Mouse (Mus musculus) effector memory CD4-positive, alpha-beta T cell, adult 5 months (primary cell): ENCODE results near the gene Adam12. TPM values are rescaled to one million over a fixed set of nuclear protein-coding genes. Genes with fewer than 3 reads are reported as not detected.

Experiments
- polyA plus RNA-seq: library from polyadenylated mRNA; unstranded; fragments of 100-300 nt; shearing (Covaris generic); gene quantifications from one replicate; pipeline ENCODE4 v1.2.1, GENCODE M21; 2017

The Adam12 gene
- 0.16 TPM for polyA plus RNA-seq

DNA sequence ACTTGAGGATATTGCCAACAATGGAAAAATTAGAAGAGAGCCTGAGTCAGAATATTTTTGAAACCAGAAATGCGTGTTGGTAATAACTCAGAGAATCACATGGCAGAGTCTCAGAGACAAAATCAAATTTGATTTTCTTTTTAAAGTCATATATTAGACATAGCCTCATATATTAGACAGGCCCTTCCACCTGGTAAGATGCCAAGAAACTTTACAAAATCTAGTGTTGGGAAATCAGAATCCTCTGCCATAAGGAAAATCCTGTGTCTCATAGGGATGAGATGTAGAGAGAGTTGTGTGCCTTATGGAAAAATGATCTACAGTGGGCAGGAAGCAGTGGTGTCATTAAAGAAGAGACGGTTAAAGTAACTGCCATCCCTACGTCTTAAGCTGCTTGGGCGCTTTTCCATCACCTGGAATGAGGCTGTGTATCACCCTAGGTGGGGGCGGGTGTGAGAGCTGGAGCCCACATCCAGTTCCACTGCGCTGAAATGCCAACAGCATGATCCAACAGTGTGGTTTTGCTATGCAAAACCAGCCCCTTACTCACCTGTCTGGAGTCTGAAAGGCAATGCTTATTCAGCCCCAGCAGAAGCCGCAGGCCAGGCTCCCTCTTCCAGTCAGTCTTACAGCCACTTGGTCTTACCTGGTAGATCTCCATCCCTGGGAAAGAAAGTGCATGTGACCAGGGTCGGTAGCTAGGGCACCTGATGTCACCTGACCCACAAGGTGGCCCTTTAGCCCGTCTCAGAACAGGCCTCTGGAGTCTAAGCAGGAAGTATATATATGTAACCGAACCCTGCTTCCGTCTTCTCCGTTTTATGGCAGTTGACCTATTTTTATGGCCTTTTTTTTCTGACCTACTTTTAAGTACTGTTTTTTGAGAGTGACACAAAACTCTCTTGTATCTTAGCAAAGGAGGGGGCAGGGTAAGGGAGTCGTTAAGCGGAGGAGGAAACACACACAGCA is at the start of gene Adam12:
Gene Adam12, minus strand, starts transcription at position 769 of the 969 bp plus-strand sequence.

Other genes with a start within 250 kb of the Adam12 start
- gene D7Ertd443e, start 153.5 kb upstream of the Adam12 start, polyA plus RNA-seq, result not detected